Mouse (Mus musculus): Measurements from ENCODE around the gene Tex101.
A peak's percentile ranks its signal among the peaks of the same experiment; 100 is the strongest.
"Not testable (repeated sequence)": the region's sequence is repeated elsewhere in the genome, so short reads cannot be mapped to it uniquely, and the experiment has no call there.

Gene Tex101

GRCm38 (mm10) chr7:24676575-24676974, at the start of gene Tex101:
TSS of gene Tex101 (minus strand) at chr7:24676675.
- no peak for DNase-seq (ENCODE audit: low read depth, low spot score)

- DNase-seq (ENCODE audit: low read depth, low spot score), result no peak
Observed at GRCm38 (mm10) chr7:24715039-24715438, 38.6 kb upstream of the Tex101 start.

- DNase-seq (ENCODE audit: low read depth, low spot score), result no peak
Observed at GRCm38 (mm10) chr7:24708832-24709292, 32.4 kb upstream of the Tex101 start, which contains the start of gene BC049730. TSS of gene BC049730 (plus strand) at chr7:24709242.

GRCm38 (mm10) chr7:24702841-24703240, 26.4 kb upstream of the Tex101 start:
- not testable (repeated sequence) for DNase-seq (ENCODE audit: low read depth, low spot score)

DNA sequence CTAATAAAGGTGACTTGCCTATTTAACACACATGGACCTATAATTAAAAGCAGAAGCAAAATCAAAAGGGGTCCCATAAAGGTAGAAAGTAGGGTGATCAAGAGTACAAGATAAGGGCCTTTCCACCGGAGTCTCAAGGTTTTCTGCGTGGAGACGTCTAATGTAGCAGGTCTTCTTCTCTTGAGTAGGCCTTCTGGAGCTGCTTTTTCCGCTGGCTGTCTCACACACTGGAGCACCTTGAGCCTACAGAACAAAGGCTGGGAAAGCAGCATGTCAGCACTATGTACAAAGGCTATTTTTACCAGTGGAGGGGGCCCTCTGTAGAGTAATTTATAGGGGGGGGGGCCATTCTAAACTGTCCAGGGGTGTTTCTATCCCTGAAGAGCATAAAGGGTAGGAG, 21.4 kb upstream of the Tex101 start:
- DNase-seq (ENCODE audit: low read depth, low spot score), result not testable (repeated sequence)

DNA sequence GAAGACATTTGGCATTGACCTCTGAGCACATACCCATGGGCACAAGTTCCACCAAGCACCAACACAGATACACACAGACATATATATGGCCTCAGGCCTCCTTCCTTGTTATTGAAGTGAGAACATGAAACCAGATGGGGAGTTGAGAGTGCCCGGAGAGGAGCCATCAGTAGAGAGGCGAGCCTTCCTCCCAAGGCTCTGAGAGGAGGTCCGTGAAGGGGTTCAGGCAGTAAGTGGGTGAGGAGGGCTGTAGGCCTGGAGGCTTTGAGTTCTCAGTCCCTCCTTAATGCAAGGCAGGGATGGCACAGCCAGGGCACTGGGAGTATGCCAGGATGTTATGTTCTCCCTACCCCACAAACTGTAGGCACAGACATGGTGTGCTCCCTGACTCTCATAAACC, 16.2 kb upstream of the Tex101 start:
- DNase-seq (ENCODE audit: low read depth, low spot score), result not testable (repeated sequence)

GRCm38 (mm10) chr7:24687519-24687918, 11.0 kb upstream of the Tex101 start:
- DNase-seq (ENCODE audit: low read depth, low spot score), result not testable (repeated sequence)

GRCm38 (mm10) chr7:24684121-24684520, 7.6 kb upstream of the Tex101 start:
- not testable (repeated sequence) for DNase-seq (ENCODE audit: low read depth, low spot score)

DNA sequence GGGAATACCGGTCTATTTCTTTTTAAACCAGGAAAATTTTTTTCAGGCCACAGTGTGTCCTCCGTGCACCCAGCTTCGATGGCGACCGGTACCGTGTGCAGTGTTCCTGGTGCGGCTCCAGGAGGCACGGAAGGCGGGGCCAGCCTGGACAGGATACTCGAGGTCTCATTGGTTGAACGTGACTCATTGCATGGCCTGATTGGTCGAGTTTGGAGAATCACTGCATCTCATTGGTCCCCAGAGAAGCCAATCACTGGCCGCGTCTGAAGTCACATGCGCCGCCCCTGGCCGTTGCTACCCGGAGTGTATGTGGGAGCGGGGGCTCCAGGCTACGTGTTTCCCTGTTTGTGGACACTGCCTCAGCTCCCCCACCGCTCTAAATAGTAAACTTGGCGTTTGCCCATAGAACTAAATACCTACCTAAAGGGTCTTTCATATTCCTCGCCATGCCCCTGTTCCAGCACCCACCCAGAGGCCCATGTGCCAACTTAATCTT, 4.5 kb downstream of the Tex101 start:
- DNase-seq (ENCODE audit: low read depth, low spot score), result no peak

GRCm38 (mm10) chr7:24664959-24665358, 11.5 kb downstream of the Tex101 start:
- DNase-seq (ENCODE audit: low read depth, low spot score), result no peak

- no peak for DNase-seq (ENCODE audit: low read depth, low spot score)
Observed at GRCm38 (mm10) chr7:24664301-24664700, 12.2 kb downstream of the Tex101 start.

DNA sequence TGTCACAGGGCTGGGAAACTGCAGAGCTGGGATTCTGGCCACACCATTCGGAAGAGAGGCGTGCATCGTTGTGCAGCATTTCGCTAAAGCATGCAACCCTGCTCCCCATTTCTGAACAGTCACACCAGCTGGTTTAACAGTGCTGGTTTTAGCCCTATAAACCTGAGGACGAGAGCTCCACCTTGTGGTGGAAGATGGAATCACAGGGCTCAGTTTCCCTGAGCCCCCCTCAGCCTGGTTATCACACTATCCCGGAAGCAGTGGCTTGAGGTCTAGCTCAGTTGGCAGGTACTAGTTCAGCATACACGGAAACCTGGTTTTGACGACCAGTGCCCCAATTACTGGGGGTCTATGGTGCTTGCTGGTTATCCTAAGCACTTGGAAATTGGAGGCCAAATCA, 13.9 kb downstream of the Tex101 start:
- peak; percentile 64 for DNase-seq (ENCODE audit: low read depth, low spot score)

- DNase-seq (ENCODE audit: low read depth, low spot score), result no peak
Observed at GRCm38 (mm10) chr7:24661118-24661904, 15.2 kb downstream of the Tex101 start.

GRCm38 (mm10) chr7:24659737-24660357, 16.6 kb downstream of the Tex101 start:
- DNase-seq (ENCODE audit: low read depth, low spot score), result no peak

DNA sequence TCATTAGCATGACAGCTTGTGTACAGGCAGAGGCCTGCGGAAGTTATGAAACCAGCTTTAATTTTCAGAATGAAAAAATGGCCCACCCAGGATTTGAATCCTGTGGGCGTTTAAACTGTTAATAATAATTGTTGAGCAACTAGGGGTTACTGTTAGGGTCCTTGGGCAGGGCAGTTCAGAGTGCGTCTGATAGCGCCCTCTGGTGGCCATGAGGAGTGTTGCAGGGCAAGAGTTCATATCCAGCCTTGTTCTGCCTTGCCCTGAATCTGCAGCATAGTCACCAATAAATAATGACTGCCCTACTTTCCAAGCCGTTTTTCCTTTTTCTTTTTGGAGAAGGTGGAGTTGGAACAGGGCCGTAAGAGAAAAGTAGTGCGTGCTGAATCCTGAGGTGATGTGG, 22.8 kb downstream of the Tex101 start:
- peak; percentile 33 for DNase-seq (ENCODE audit: low read depth, low spot score)

- no peak for DNase-seq (ENCODE audit: low read depth, low spot score)
Observed at GRCm38 (mm10) chr7:24646486-24646885, 30.0 kb downstream of the Tex101 start.

DNA sequence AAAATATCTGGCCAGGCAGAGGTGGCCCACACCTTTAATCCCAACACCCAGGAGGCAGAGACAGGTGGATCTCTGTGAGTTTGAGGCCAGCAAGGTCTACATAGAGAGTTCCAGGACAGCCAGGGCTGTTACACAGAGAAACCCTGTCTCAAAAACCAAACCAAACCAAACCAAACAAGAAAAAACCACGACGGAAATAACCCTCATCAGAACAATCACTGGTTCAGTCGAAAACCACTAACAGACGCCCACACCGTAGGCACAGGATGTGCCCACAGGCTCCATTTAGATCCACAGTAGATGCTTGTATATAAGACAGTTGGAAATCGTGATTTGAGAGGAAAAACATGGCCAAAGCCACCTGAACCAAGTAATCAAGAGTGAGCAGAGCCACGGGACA, 31.5 kb downstream of the Tex101 start:
- no peak for DNase-seq (ENCODE audit: low read depth, low spot score)

- no peak for DNase-seq (ENCODE audit: low read depth, low spot score)
Observed at GRCm38 (mm10) chr7:24644492-24644891, 32.0 kb downstream of the Tex101 start.

GRCm38 (mm10) chr7:24642491-24642890, 34.0 kb downstream of the Tex101 start:
- peak; percentile 16 for DNase-seq (ENCODE audit: low read depth, low spot score)

GRCm38 (mm10) chr7:24640450-24640849, 36.0 kb downstream of the Tex101 start:
- DNase-seq (ENCODE audit: low read depth, low spot score), result no peak

DNA sequence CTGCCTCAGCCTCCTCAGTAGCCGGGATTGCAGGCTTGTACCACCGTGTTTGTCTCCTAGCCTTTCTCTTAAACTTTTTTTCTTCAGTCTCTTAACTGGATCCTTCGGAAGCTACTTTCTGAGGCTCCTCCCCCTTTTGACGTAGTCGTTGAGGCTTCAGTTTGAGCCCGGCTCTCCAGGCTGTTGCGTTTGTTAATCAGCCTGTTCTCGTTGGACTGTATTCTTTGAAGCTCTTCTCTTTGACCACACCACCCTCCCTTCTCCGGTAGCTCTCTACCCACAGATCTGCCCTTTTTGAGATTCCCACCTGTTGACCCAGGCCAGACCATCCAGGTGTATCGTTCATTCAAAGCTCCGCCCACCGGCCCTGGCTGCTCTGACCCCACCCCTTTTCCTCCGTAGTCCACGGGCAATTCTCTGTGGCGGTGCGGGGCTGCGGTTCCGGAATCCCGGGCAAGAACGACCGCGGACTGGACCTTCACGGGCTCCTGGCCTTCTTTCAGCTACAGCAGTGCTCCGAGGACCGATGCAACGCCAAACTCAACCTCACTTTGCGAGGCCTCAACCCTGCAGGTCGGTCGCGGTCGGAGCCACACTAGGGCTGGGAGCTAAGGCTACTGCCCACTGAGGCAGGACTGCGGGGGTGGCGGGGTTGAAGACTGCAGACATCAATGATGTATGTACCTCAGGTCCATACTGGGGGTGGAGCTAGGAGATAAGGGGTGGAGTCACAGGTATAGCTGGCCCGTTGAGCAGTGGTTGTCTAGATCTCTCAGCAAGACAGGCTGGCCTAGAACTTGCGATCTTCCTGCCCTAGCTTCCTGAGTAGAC, 38.2 kb downstream of the Tex101 start:
- DNase-seq (ENCODE audit: low read depth, low spot score), result no peak

DNA sequence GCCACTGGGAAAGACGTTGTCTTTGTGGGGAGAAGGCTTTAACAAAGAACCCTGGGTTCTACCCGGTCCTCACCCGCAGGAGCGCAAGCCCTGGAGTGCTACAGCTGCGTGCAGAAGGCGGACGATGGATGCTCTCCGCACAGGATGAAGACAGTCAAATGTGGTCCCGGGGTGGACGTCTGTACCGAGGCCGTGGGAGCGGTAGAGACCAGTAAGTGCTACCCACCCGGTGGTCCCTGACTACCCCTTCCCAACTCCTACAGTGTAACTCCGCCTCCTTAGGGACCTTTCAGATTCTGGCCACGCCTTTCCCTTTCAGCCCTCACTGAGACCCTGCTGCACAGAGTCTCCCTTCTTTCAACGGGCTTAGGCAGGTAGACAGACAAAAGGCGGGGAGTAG, 39.4 kb downstream of the Tex101 start:
- no peak for DNase-seq (ENCODE audit: low read depth, low spot score)
